Mouse (Mus musculus) inflammation-experienced regulatory T-cells (primary cell): ENCODE results near the gene Akr1c21. TPM values are rescaled to one million over a fixed set of nuclear protein-coding genes. Genes with fewer than 3 reads are reported as not detected.

Experiments used
- polyA plus RNA-seq, 2 experiments: library from polyadenylated mRNA; unstranded; fragments of 100-300 nt; shearing (Covaris generic); gene quantifications; one replicate each; pipeline ENCODE4 v1.2.1; 2017

Akr1c21 gene
- 1 to 10 TPM in 1 of 2 experiments, not detected in 1; 1.4 TPM for polyA plus RNA-seq

GRCm38 (mm10) chr13:4573871-4574270 lies at the start of gene Akr1c21:
Gene Akr1c21 (plus strand): TSS chr13:4574075.

GRCm38 (mm10) chr13:4608961-4609409 lies 35.1 kb downstream of the Akr1c21 start, which contains the start of gene Akr1e1:
Gene Akr1e1 (minus strand): TSS chr13:4609174.

Other genes starting within 250 kb of the Akr1c21 start
- gene Akr1c6, start 139.8 kb upstream of the Akr1c21 start, polyA plus RNA-seq = not detected
- gene Akr1c20, start 50.7 kb upstream of the Akr1c21 start, polyA plus RNA-seq = not detected
- gene Akr1e1, start 35.1 kb downstream of the Akr1c21 start, polyA plus RNA-seq = 10 to 100 TPM; 12.2 to 18.6 TPM